25 mouse cellular contexts compared by ENCODE assay signal in the genomic region with DNA sequence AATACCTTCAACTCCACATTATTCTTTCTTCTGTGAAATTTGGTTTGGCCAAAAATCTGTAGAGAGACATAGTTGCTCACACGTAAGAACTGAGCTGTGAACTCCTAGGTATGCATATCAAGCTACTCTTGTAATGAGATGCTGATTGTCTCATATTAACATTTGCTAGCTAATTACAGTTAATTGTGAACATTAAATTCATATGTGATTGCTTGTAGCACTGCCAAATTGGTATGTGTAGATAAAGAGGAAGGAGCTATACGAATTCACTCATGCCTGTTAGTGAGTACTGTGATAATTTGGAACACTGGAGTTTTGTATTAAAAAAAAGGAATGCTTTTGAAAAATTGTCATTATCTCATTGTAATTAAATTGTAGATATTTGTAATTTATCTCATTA.
"Had no signal": no experiment of that assay in that cellular context is flagged by ENCODE, and none has a peak within 500 bp of the region (broad histone marks: within the 10 kb centered on the region; RNA-seq: fewer than 3 reads in every experiment).

No protein-coding gene starts in this region.

- H3K4me3 ChIP-seq: heart, adult 2 months; heart, embryonic 13.5 days; heart, embryonic 15.5 days; hindbrain, embryonic 13.5 days; hindbrain, embryonic 15.5 days; kidney, embryonic 15.5 days; limb, embryonic 13.5 days; limb, embryonic 15.5 days; liver, embryonic 12.5 days had no signal

- H3K36me3 ChIP-seq: heart, embryonic 13.5 days; heart, embryonic 15.5 days; hindbrain, embryonic 13.5 days; hindbrain, embryonic 15.5 days; kidney, embryonic 15.5 days; limb, embryonic 13.5 days; limb, embryonic 15.5 days; liver, embryonic 12.5 days had no signal

- H3K9ac ChIP-seq: heart, embryonic 13.5 days; heart, embryonic 15.5 days; hindbrain, embryonic 13.5 days; hindbrain, embryonic 15.5 days; kidney, embryonic 15.5 days; limb, embryonic 13.5 days; limb, embryonic 15.5 days; liver, embryonic 12.5 days; liver, embryonic 14.5 days had no signal

- H3K27ac ChIP-seq: heart, adult 2 months; heart, embryonic 13.5 days; heart, embryonic 15.5 days; hindbrain, embryonic 13.5 days; hindbrain, embryonic 15.5 days; hindbrain, postnatal 0 days; kidney, embryonic 15.5 days; kidney, postnatal 0 days; limb, embryonic 13.5 days; limb, embryonic 15.5 days; liver, embryonic 12.5 days; liver, embryonic 14.5 days had no signal

- H3K4me1 ChIP-seq: heart, embryonic 13.5 days; heart, embryonic 15.5 days; hindbrain, embryonic 13.5 days; hindbrain, embryonic 15.5 days; kidney, embryonic 15.5 days; limb, embryonic 15.5 days; liver, embryonic 12.5 days had no signal

- DNase-seq: gastrocnemius, postnatal 14 days; gastrocnemius, postnatal 36 days; heart, adult 2 months; heart, postnatal 14 days; heart, postnatal 36 days; kidney, adult 11 months; kidney, adult 2 months; kidney, adult 9 months; kidney, postnatal 14 days; kidney, postnatal 36 days; layer of hippocampus, adult 9-11 months; layer of hippocampus, postnatal 36 days; left cerebral cortex, postnatal 4 days had no signal

- H3K4me2 ChIP-seq: heart, embryonic 11.5 days; heart, embryonic 13.5 days; heart, embryonic 15.5 days; hindbrain, embryonic 13.5 days; hindbrain, embryonic 15.5 days; kidney, embryonic 15.5 days; limb, embryonic 13.5 days; limb, embryonic 15.5 days; liver, embryonic 12.5 days had no signal

- H3K9me3 ChIP-seq: heart, embryonic 13.5 days; heart, embryonic 15.5 days; hindbrain, embryonic 13.5 days; hindbrain, embryonic 15.5 days; kidney, embryonic 15.5 days; limb, embryonic 13.5 days; limb, embryonic 15.5 days; liver, embryonic 12.5 days had no signal

- ATAC-seq: hindbrain, postnatal 0 days; liver, embryonic 12.5 days had no signal

- H3K27me3 ChIP-seq: heart, embryonic 13.5 days; heart, embryonic 15.5 days; hindbrain, embryonic 13.5 days; hindbrain, embryonic 15.5 days; kidney, embryonic 15.5 days; limb, embryonic 13.5 days; limb, embryonic 15.5 days; liver, embryonic 12.5 days had no signal
